In genomic region chr2:27396656-27397440, GRCm38 (mm10) we compare ENCODE assay signal across 15 mouse cellular contexts. TPM values are rescaled to one million over a fixed set of nuclear protein-coding genes. Genes with fewer than 3 reads are reported as not detected.
DNase-seq lines count a peak whose midpoint lies in the region; ATAC-seq and TF ChIP-seq lines count a peak whose summit lies in the region.
"Had no signal": no experiment of that assay in that cellular context is flagged by ENCODE, and none has a peak within 500 bp of the region (broad histone marks: within the 10 kb centered on the region; RNA-seq: fewer than 3 reads in every experiment).

No protein-coding gene starts in this region.

- intact Hi-C loops in left cerebral cortex, postnatal 4 days (cut with DNase I): no loop called here
- intact Hi-C loops in left cerebral cortex, postnatal 14 days (cut with DNase I): no loop called here

- H3K36me3 ChIP-seq in embryonic facial prominence, embryonic 14.5 days (ENCODE audit: control insufficient read depth, insufficient read depth, low read length): no peaks in the 10 kb centered on the region
- peaks cover 17% of the 10 kb centered on the region for H3K36me3 ChIP-seq in embryonic facial prominence, embryonic 10.5 days (replicated peaks)
- H3K36me3 ChIP-seq in forebrain, postnatal 0 days (ENCODE audit: insufficient read depth): no peaks in the 10 kb centered on the region
- H3K36me3 ChIP-seq in midbrain, embryonic 16.5 days (ENCODE audit: control insufficient read depth, insufficient read depth, low read length): no peaks in the 10 kb centered on the region
- H3K36me3 ChIP-seq: heart, embryonic 15.5 days had no signal

- ATAC-seq in embryonic facial prominence, embryonic 14.5 days (ENCODE audit: low read depth): no peak
- peak; percentile 48 for ATAC-seq in forebrain, postnatal 0 days
- no peak for ATAC-seq in midbrain, embryonic 16.5 days
- ATAC-seq: inflammation-experienced regulatory T-cells, adult 6 months had no signal

- peaks cover 5% of the 10 kb centered on the region; the same call in 1 of the 2 replicates for H3K4me1 ChIP-seq in embryonic facial prominence, embryonic 14.5 days (ENCODE audit: control insufficient read depth, insufficient read depth, low read length)
- peaks cover 62% of the 10 kb centered on the region for H3K4me1 ChIP-seq in embryonic facial prominence, embryonic 10.5 days
- H3K4me1 ChIP-seq in forebrain, postnatal 0 days (ENCODE audit: insufficient read depth): peaks cover 24% of the 10 kb centered on the region
- peaks cover 37% of the 10 kb centered on the region for H3K4me1 ChIP-seq in midbrain, embryonic 16.5 days (ENCODE audit: control insufficient read depth, insufficient read depth, low read length)
- no peaks in the 10 kb centered on the region for H3K4me1 ChIP-seq in cerebellum, adult 2 months (ENCODE audit: control insufficient read depth, insufficient read depth, low read length)

- H3K4me3 ChIP-seq in embryonic facial prominence, embryonic 14.5 days (ENCODE audit: low read depth, low read length): no peak overlapping the region
- no peak overlapping the region for H3K4me3 ChIP-seq in embryonic facial prominence, embryonic 10.5 days
- no peak overlapping the region for H3K4me3 ChIP-seq in forebrain, postnatal 0 days (ENCODE audit: low read depth, low read length)
- H3K4me3 ChIP-seq in midbrain, embryonic 16.5 days (ENCODE audit: low read depth, low read length): no peak overlapping the region
- H3K4me3 ChIP-seq in cerebellum, adult 2 months (replicated peaks; ENCODE audit: insufficient read depth, low read depth, low read length): no peak overlapping the region
- H3K4me3 ChIP-seq: heart, embryonic 15.5 days; myocyte had no signal

- no peak for TF ChIP-seq CTCF in forebrain, postnatal 0 days (IDR thresholded peaks at IDR 0.05; ENCODE audit: low read depth)
- no peak for TF ChIP-seq CTCF in cerebellum, adult 2 months (IDR thresholded peaks at IDR 0.05; ENCODE audit: borderline replicate concordance, insufficient read depth, low read depth, low read length)

- H3K27me3 ChIP-seq in embryonic facial prominence, embryonic 14.5 days (replicated peaks; ENCODE audit: control insufficient read depth, insufficient read depth, low read length): no peaks in the 10 kb centered on the region
- H3K27me3 ChIP-seq in embryonic facial prominence, embryonic 10.5 days (replicated peaks; ENCODE audit: low read depth, poor library complexity, severe bottlenecking): no peaks in the 10 kb centered on the region
- no peaks in the 10 kb centered on the region for H3K27me3 ChIP-seq in forebrain, postnatal 0 days (ENCODE audit: insufficient read depth, low read length)
- no peaks in the 10 kb centered on the region for H3K27me3 ChIP-seq in midbrain, embryonic 16.5 days (ENCODE audit: control insufficient read depth, insufficient read depth, low read depth, low read length)
- no peaks in the 10 kb centered on the region for H3K27me3 ChIP-seq in cerebellum, adult 2 months (ENCODE audit: control insufficient read depth, insufficient read depth, low read length)

- H3K4me2 ChIP-seq in embryonic facial prominence, embryonic 14.5 days (ENCODE audit: low read depth, low read length): no peak overlapping the region
- no peak overlapping the region for H3K4me2 ChIP-seq in forebrain, postnatal 0 days (ENCODE audit: low read depth)
- no peak overlapping the region for H3K4me2 ChIP-seq in midbrain, embryonic 16.5 days (ENCODE audit: low read length)
- H3K4me2 ChIP-seq: heart, embryonic 15.5 days had no signal

- H3K9ac ChIP-seq in embryonic facial prominence, embryonic 14.5 days (ENCODE audit: low read depth, low read length): 0 out of 2 replicates have a peak overlapping the region, but pooled peaks have one; percentile 30
- no peak overlapping the region for H3K9ac ChIP-seq in forebrain, postnatal 0 days
- H3K9ac ChIP-seq in midbrain, embryonic 16.5 days (ENCODE audit: low read depth, low read length): no peak overlapping the region
- H3K9ac ChIP-seq: heart, embryonic 15.5 days; liver, embryonic 14.5 days had no signal

- no peak overlapping the region for H3K27ac ChIP-seq in embryonic facial prominence, embryonic 14.5 days (replicated peaks; ENCODE audit: low read depth, low read length)
- H3K27ac ChIP-seq in embryonic facial prominence, embryonic 10.5 days (replicated peaks): no peak overlapping the region
- H3K27ac ChIP-seq in forebrain, postnatal 0 days (ENCODE audit: low read depth, low read length): peak overlapping the region; percentile 64; the same call in 1 of the 2 replicates
- H3K27ac ChIP-seq in midbrain, embryonic 16.5 days (ENCODE audit: low read length): peak overlapping the region; percentile 44
- H3K27ac ChIP-seq in cerebellum, adult 2 months (ENCODE audit: insufficient read depth, low read length): no peak overlapping the region
- H3K27ac ChIP-seq: heart, embryonic 15.5 days; liver, embryonic 14.5 days had no signal

- peaks cover 11% of the 10 kb centered on the region; the same call in 1 of the 2 replicates for H3K9me3 ChIP-seq in embryonic facial prominence, embryonic 14.5 days (ENCODE audit: control insufficient read depth, low read length)
- peaks cover 9% of the 10 kb centered on the region for H3K9me3 ChIP-seq in embryonic facial prominence, embryonic 10.5 days
- H3K9me3 ChIP-seq in forebrain, postnatal 0 days (ENCODE audit: low read length): no peaks in the 10 kb centered on the region
- H3K9me3 ChIP-seq in midbrain, embryonic 16.5 days (replicated peaks; ENCODE audit: control insufficient read depth, low read length, poor library complexity, severe bottlenecking): no peaks in the 10 kb centered on the region
- H3K9me3 ChIP-seq: heart, embryonic 15.5 days had no signal

- 58% methylated on average over 17 of the region's 17 CpGs for WGBS in embryonic facial prominence, embryonic 14.5 days
- 60% methylated on average over 17 of the region's 17 CpGs for WGBS in embryonic facial prominence, embryonic 10.5 days
- WGBS in forebrain, postnatal 0 days: 46% methylated on average over 17 of the region's 17 CpGs
- WGBS in midbrain, embryonic 16.5 days: 47% methylated on average over 17 of the region's 17 CpGs
- 46% methylated on average over 17 of the region's 17 CpGs for WGBS in cerebellum, adult 2 months

- DNase-seq in embryonic facial prominence, embryonic 14.5 days (ENCODE audit: low spot score): no peak
- DNase-seq in embryonic facial prominence, embryonic 10.5 days (ENCODE audit: low spot score): no peak
- DNase-seq in left cerebral cortex, postnatal 4 days: peak; percentile 61
- DNase-seq in left cerebral cortex, postnatal 14 days (ENCODE audit: low spot score in 2 of 2): no peak
- peak; percentile 62 for DNase-seq in forebrain, postnatal 0 days
- no peak for DNase-seq in natural killer cell, adult 2 months (ENCODE audit: low spot score in 2 of 2)
- DNase-seq in cerebellum, adult 2 months: no peak
- DNase-seq: adrenal gland, postnatal 14 days; kidney, adult 9 months; lung, postnatal 4 days had no signal

- no peak for TF ChIP-seq POLR2A in cerebellum, adult 2 months (IDR thresholded peaks at IDR 0.05; ENCODE audit: borderline replicate concordance, insufficient read depth, low read length)

RNA-seq across cellular contexts. Expression of gene Vav2, which starts 30.0 kb away (rescaled TPM):
- 5.7 and 7.1 TPM in 2 replicates for polyA plus RNA-seq in embryonic facial prominence, embryonic 14.5 days (2014; fragmentation: Nextera tagmentation; extraction: Ambion mirVana)
- 10.3 and 11.3 TPM in 2 replicates for polyA plus RNA-seq in embryonic facial prominence, embryonic 10.5 days (2016; fragmentation: Nextera tagmentation; extraction: Ambion mirVana)
- 10 to 100 TPM; 59.2 to 60.4 TPM for total RNA-seq in left cerebral cortex, postnatal 4 days (2021)
- 10 to 100 TPM; 15.9 to 18.9 TPM for total RNA-seq in left cerebral cortex, postnatal 14 days (2021)
- 39.3 and 39.6 TPM in 2 replicates for total RNA-seq in forebrain, postnatal 0 days (2014; rRNA removed)
- polyA plus RNA-seq in forebrain, postnatal 0 days (2015; fragmentation: Nextera tagmentation; extraction: Ambion mirVana): 4.9 and 7.1 TPM in 2 replicates
- polyA plus RNA-seq in midbrain, embryonic 16.5 days (2015; fragmentation: Nextera tagmentation; extraction: Ambion mirVana): 9.2 and 12.6 TPM in 2 replicates
- 14.7 and 16.1 TPM in 2 replicates for polyA plus RNA-seq in cerebellum, adult 2 months (2012; rRNA removed)

RNA-seq across cellular contexts. Expression of gene Brd3os, which starts 45.3 kb away (rescaled TPM):
- polyA plus RNA-seq in embryonic facial prominence, embryonic 14.5 days (2014; fragmentation: Nextera tagmentation; extraction: Ambion mirVana): 13.0 and 15.5 TPM in 2 replicates
- 8.8 and 8.9 TPM in 2 replicates for polyA plus RNA-seq in embryonic facial prominence, embryonic 10.5 days (2016; fragmentation: Nextera tagmentation; extraction: Ambion mirVana)
- 10 to 100 TPM; 23.6 to 27.2 TPM for total RNA-seq in left cerebral cortex, postnatal 4 days (2021)
- 10 to 100 TPM; 27.9 to 28.5 TPM for total RNA-seq in left cerebral cortex, postnatal 14 days (2021)
- total RNA-seq in forebrain, postnatal 0 days (2014; rRNA removed): 30.9 and 33.9 TPM in 2 replicates
- 43.7 and 44.1 TPM in 2 replicates for polyA plus RNA-seq in forebrain, postnatal 0 days (2015; fragmentation: Nextera tagmentation; extraction: Ambion mirVana)
- 42.0 and 43.0 TPM in 2 replicates for polyA plus RNA-seq in midbrain, embryonic 16.5 days (2015; fragmentation: Nextera tagmentation; extraction: Ambion mirVana)
- 36.0 and 38.0 TPM in 2 replicates for polyA plus RNA-seq in cerebellum, adult 2 months (2012; rRNA removed)
- polyA plus RNA-seq: inflammation-experienced regulatory T-cells, adult 6 months had no signal

Comparison
In these comparisons a context has a peak if more than half of its experiments do, and no peak if none do; other contexts are left out.
1. DNase-seq: peak in left cerebral cortex, postnatal 4 days (single experiment) and forebrain, postnatal 0 days (single experiment); none in embryonic facial prominence, embryonic 14.5 days (single experiment), embryonic facial prominence, embryonic 10.5 days (single experiment), left cerebral cortex, postnatal 14 days (0 of 2), natural killer cell, adult 2 months (0 of 2) and cerebellum, adult 2 months (0 of 2).
2. H3K27ac ChIP-seq: peak in forebrain, postnatal 0 days (single experiment) and midbrain, embryonic 16.5 days (single experiment); none in embryonic facial prominence, embryonic 14.5 days (single experiment), embryonic facial prominence, embryonic 10.5 days (single experiment) and cerebellum, adult 2 months (single experiment).